Mouse (Mus musculus) lung, adult 2 months (tissue): Measurements from ENCODE around the gene Gsap.

ENCODE experiments used
- CTCF ChIP-seq: fragments of 200-500 bp; IDR thresholded peaks from 2 replicates; pipeline ENCODE4 v1.5.1; 2011; ENCODE audit warnings: mild to moderate bottlenecking, low read length, control low read depth; ENCODE audit not compliant: insufficient read depth
- POLR2A ChIP-seq: fragments of 200-500 bp; IDR thresholded peaks from 2 replicates; pipeline ENCODE4 v1.6.1; 2011; ENCODE audit warnings: low read depth, mild to moderate bottlenecking, control low read depth, low read length, borderline replicate concordance; ENCODE audit errors: extremely low read depth

GRCm38 (mm10) chr5:21283356-21284062 lies 97.5 kb downstream of the Gsap start:
- TF ChIP-seq CTCF (no peak), POLR2A (no peak)
